ENCODE assay signal across 9 mouse cellular contexts in the genomic region with DNA sequence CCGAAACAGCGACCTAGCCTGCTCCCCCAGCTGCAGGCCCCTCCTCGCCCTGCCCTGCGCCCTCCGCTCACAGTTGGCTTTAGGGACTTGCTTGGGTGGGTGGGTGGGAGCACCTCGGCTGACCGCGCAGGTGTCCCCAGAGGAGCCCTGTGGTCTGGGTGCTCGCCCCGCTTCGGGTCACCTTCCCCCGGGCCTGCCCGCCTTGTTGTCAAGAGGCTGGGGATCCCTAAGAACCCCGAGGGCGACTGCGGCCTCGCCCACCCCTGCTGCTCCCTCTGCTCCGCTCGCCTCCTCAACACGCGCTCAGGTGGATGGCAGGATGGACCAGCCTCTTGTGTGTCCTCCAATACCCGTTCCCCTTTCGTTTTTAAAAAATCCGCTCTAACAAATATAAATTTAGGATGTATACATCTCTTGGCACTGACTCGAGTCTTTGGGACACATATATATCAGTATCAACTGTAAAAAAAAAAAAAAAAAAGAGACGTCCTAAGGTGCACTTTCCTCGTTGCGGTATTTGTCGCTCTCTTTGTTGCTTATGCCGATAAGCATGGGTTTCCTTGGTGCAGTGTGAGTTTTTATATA. TPM values are rescaled to one million over a fixed set of nuclear protein-coding genes. Genes with fewer than 3 reads are reported as not detected.
A peak's percentile ranks its signal among the peaks of the same experiment; 100 is the strongest.
DNase-seq lines count a peak whose midpoint lies in the region; ATAC-seq and TF ChIP-seq lines count a peak whose summit lies in the region.
"Had no signal": no experiment of that assay in that cellular context is flagged by ENCODE, and none has a peak within 500 bp of the region (broad histone marks: within the 10 kb centered on the region; RNA-seq: fewer than 3 reads in every experiment).

No protein-coding gene starts in this region.

- peak overlapping the region; percentile 33 for H3K4me3 ChIP-seq in heart, adult 2 months
- peak overlapping the region in 1 of 2 experiments; percentile 52; a peak in 2 of 4 replicates for H3K4me3 ChIP-seq in ES-E14 (ENCODE audit: insufficient read depth in 1 of 2, low read depth in 1 of 2, low read length in 2 of 2, poor library complexity in 1 of 2, severe bottlenecking in 1 of 2)
- peak overlapping the region; percentile 48 for H3K4me3 ChIP-seq in heart, postnatal 0 days (ENCODE audit: low read depth, low read length)
- H3K4me3 ChIP-seq in midbrain, embryonic 10.5 days, result peak overlapping the region; percentile 63
- H3K4me3 ChIP-seq: myocyte had no signal

- in situ Hi-C loops in ES-E14 (cut with MboI; ENCODE audit: low sequenced_read_pairs in 2 of 2, unreplicated experiment in 2 of 2), result loop anchor here in 1 of 2 experiments (5.0 kb wide), 1 partner anchor 325 kb away; no protein-coding TSS in a partner anchor

- no peak overlapping the region for H3K27ac ChIP-seq in heart, adult 2 months
- H3K27ac ChIP-seq in ES-E14 (ENCODE audit: insufficient read depth, low read depth, low read length, poor library complexity, severe bottlenecking), result no peak overlapping the region
- H3K27ac ChIP-seq in heart, postnatal 0 days (ENCODE audit: low read depth), result no peak overlapping the region
- peak overlapping the region; percentile 84 for H3K27ac ChIP-seq in midbrain, embryonic 10.5 days (replicated peaks)

- intact Hi-C loops in heart, adult 2 months (cut with DNase I), result no loop called here

- H3K9me3 ChIP-seq in ES-E14 (ENCODE audit: control insufficient read depth, insufficient read depth, low read depth, low read length), result no peaks in the 10 kb centered on the region
- H3K9me3 ChIP-seq in heart, postnatal 0 days (replicated peaks; ENCODE audit: control insufficient read depth, low read length), result no peaks in the 10 kb centered on the region
- H3K9me3 ChIP-seq in midbrain, embryonic 10.5 days (replicated peaks), result no peaks in the 10 kb centered on the region

- no peaks in the 10 kb centered on the region for H3K36me3 ChIP-seq in heart, adult 2 months (ENCODE audit: control insufficient read depth, insufficient read depth, low read length)
- H3K36me3 ChIP-seq in ES-E14 (ENCODE audit: control insufficient read depth, insufficient read depth, low read length, poor library complexity, severe bottlenecking), result no peaks in the 10 kb centered on the region
- H3K36me3 ChIP-seq in heart, postnatal 0 days (replicated peaks; ENCODE audit: control insufficient read depth, insufficient read depth, low read length), result no peaks in the 10 kb centered on the region
- H3K36me3 ChIP-seq in midbrain, embryonic 10.5 days, result peaks cover 18% of the 10 kb centered on the region

- H3K9ac ChIP-seq in heart, adult 2 months (ENCODE audit: low read depth, low read length), result no peak overlapping the region
- H3K9ac ChIP-seq in ES-E14 (ENCODE audit: insufficient read depth, low read depth, low read length, poor library complexity, severe bottlenecking), result peak overlapping the region; percentile 34; the same call in 1 of the 2 replicates
- H3K9ac ChIP-seq in heart, postnatal 0 days (replicated peaks; ENCODE audit: low read depth, low read length), result no peak overlapping the region

- ATAC-seq in heart, postnatal 0 days (ENCODE audit: insufficient read depth, low read depth), result no peak
- ATAC-seq in monocyte, adult 5-6 weeks (replicated peaks; ENCODE audit: insufficient number of reproducible peaks, low FRiP score, low TSS enrichment, poor library complexity, severe bottlenecking), result no peak
- no peak for ATAC-seq in frontal cortex, adult (ENCODE audit: low TSS enrichment)

- H3K79me2 ChIP-seq in heart, adult 2 months (replicated peaks; ENCODE audit: control insufficient read depth, insufficient read depth, low read length), result no peaks in the 10 kb centered on the region

- H3K4me2 ChIP-seq in heart, postnatal 0 days (ENCODE audit: low read depth, low read length), result peak overlapping the region; percentile 70

- TF ChIP-seq CTCF in heart, adult 2 months (IDR thresholded peaks at IDR 0.05), result no peak
- no peak for TF ChIP-seq CTCF in heart, postnatal 0 days (IDR thresholded peaks at IDR 0.05; ENCODE audit: low read depth)

- no peak for TF ChIP-seq POLR2A in heart, adult 2 months (IDR thresholded peaks at IDR 0.05; ENCODE audit: insufficient read depth, low read depth, low read length)

- H3K4me1 ChIP-seq in heart, adult 2 months (ENCODE audit: control insufficient read depth, insufficient read depth, low read length), result no peaks in the 10 kb centered on the region; the same call in 1 of the 2 replicates
- peaks cover 0 to 11% of the 10 kb centered on the region in 2 experiments; a peak in 1 of 4 replicates for H3K4me1 ChIP-seq in ES-E14 (ENCODE audit: control insufficient read depth in 2 of 2, insufficient read depth in 2 of 2, low read length in 2 of 2, poor library complexity in 1 of 2)
- peaks cover 14% of the 10 kb centered on the region; the same call in 1 of the 2 replicates for H3K4me1 ChIP-seq in heart, postnatal 0 days (ENCODE audit: control insufficient read depth, insufficient read depth)
- peaks cover 62% of the 10 kb centered on the region for H3K4me1 ChIP-seq in midbrain, embryonic 10.5 days

- H3K27me3 ChIP-seq in heart, adult 2 months (ENCODE audit: control insufficient read depth, insufficient read depth, low read length), result peaks cover 70% of the 10 kb centered on the region
- H3K27me3 ChIP-seq in heart, postnatal 0 days (ENCODE audit: control insufficient read depth, insufficient read depth, low read length), result peaks cover 98% of the 10 kb centered on the region
- peaks cover 100% of the 10 kb centered on the region for H3K27me3 ChIP-seq in midbrain, embryonic 10.5 days (ENCODE audit: low read depth, poor library complexity, severe bottlenecking)

- 17% methylated on average over 30 of the region's 30 CpGs for WGBS in heart, adult 2 months
- 8% methylated on average over 30 of the region's 30 CpGs for WGBS in heart, postnatal 0 days
- WGBS in midbrain, embryonic 10.5 days, result 2% methylated on average over 29 of the region's 30 CpGs

- peak in 1 of 2 experiments; percentile 18 for DNase-seq in heart, adult 2 months
- DNase-seq in heart, adult 18-20 months, result no peak
- DNase-seq in ES-E14 (ENCODE audit: low read depth, low spot score), result no peak
- DNase-seq in heart, postnatal 0 days (ENCODE audit: low spot score), result no peak
- DNase-seq in midbrain, embryonic 10.5 days (ENCODE audit: low spot score), result peak; percentile 52
- no peak for DNase-seq in cerebellum, adult 18-20 months

- TF ChIP-seq EP300 in heart, adult 2 months (IDR thresholded peaks at IDR 0.05; ENCODE audit: insufficient read depth, low read depth, low read length), result no peak
- TF ChIP-seq EP300 in heart, postnatal 0 days (IDR thresholded peaks at IDR 0.05; ENCODE audit: low read depth), result no peak

TF ChIP-seq in ES-E14, 5 proteins besides CTCF, POLR2A, EP300 and RAD21:
- TF ChIP-seq CHD2 (IDR thresholded peaks at IDR 0.05; ENCODE audit: low read depth, low read length) (no peak), ZC3H11A (IDR thresholded peaks at IDR 0.05; ENCODE audit: borderline replicate concordance, low read depth, low read length) (no peak), ZNF384 (IDR thresholded peaks at IDR 0.05; ENCODE audit: low read depth, low read length) (no peak), HCFC1 (IDR thresholded peaks at IDR 0.05; ENCODE audit: borderline replicate concordance, insufficient read depth, low read length) (no peak), MAFK (IDR thresholded peaks at IDR 0.05; ENCODE audit: insufficient read depth, low read depth, low read length) (no peak)

RNA-seq across cellular contexts. Expression of a gene that starts 4.9 kb away (rescaled TPM):
- under 1 TPM in 1 of 2 experiments, not detected in 1; 0.09 TPM for total RNA-seq in heart, adult 2 months (2021)
- 0.04 TPM in 1 of 2 replicates, not detected in the other for polyA plus RNA-seq in heart, adult 2 months (2012; rRNA removed)
- total RNA-seq in heart, adult 18-20 months (2021), result under 1 TPM in 1 of 2 experiments, not detected in 1; 0.15 TPM
- total RNA-seq in ES-E14 (2012; rRNA removed), result 1.2 and 1.9 TPM in 2 replicates
- 0.81 TPM in 1 of 2 replicates, not detected in the other for total RNA-seq in heart, postnatal 0 days (2014; rRNA removed; ENCODE audit: low replicate concordance)
- 0.04 TPM in 1 of 2 replicates, not detected in the other for polyA plus RNA-seq in heart, postnatal 0 days (2015; fragmentation: Nextera tagmentation; extraction: Ambion mirVana)
- 2.3 and 2.4 TPM in 2 replicates for polyA plus RNA-seq in midbrain, embryonic 10.5 days (2016; fragmentation: Nextera tagmentation; extraction: Ambion mirVana)
- 0.19 to 0.21 TPM in 2 of 3 replicates, not detected in the other for total RNA-seq in monocyte, adult 5-6 weeks (2017)
